Mouse (Mus musculus) cortical plate, adult 2 months (tissue): ENCODE measurements at regions not wholly inside any gene's neighbourhood (a gene's known extent, or its start where the extent isn't known, plus 50 kb on each side); places are given as distances from the start of the nearest gene placed in this dataset.

Experiments
- CTCF ChIP-seq: fragments of 200-500 bp; IDR thresholded peaks from 2 replicates; pipeline ENCODE4 v1.5.1; 2011; ENCODE audit warnings: mild to moderate bottlenecking, control low read depth, low read length; ENCODE audit not compliant: insufficient read depth; ENCODE audit errors: extremely low read depth
- POLR2A ChIP-seq: fragments of 200-500 bp; IDR thresholded peaks from 2 replicates; pipeline ENCODE4 v1.6.1; 2011; ENCODE audit warnings: mild to moderate bottlenecking, low read length, control low read depth; ENCODE audit not compliant: insufficient read depth; ENCODE audit errors: extremely low read depth

DNA sequence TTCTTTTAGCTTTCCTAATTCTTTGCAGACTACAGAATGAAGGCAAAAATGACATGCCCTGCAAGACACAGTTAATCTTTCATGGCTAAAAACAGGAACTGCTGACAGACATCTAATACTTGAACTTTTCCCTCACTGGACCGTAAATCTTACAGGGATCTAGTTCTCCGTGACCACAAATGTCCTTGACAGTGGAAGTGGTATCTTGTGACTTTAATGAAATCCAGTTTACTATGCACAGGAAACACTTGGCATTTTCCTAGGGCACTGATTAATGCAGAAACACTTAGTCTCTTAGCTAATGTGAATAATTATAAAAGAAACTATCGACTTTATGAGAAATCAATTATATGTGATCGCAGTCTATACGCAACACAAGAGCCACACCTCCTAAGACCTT is 131.8 kb downstream of the Ptger3 start:
- TF ChIP-seq CTCF, result no peak
- TF ChIP-seq POLR2A, result no peak
